Mouse (Mus musculus) CD4-positive helper T cell, adult 2 months (primary cell): ENCODE data around the gene Plaur.

Source experiments
- DNase-seq: peaks from one replicate; pipeline ENCODE4 v3.0.0-alpha.2; 2012; ENCODE audit warnings: low read depth, missing footprints, low spot score

The Plaur gene

DNA sequence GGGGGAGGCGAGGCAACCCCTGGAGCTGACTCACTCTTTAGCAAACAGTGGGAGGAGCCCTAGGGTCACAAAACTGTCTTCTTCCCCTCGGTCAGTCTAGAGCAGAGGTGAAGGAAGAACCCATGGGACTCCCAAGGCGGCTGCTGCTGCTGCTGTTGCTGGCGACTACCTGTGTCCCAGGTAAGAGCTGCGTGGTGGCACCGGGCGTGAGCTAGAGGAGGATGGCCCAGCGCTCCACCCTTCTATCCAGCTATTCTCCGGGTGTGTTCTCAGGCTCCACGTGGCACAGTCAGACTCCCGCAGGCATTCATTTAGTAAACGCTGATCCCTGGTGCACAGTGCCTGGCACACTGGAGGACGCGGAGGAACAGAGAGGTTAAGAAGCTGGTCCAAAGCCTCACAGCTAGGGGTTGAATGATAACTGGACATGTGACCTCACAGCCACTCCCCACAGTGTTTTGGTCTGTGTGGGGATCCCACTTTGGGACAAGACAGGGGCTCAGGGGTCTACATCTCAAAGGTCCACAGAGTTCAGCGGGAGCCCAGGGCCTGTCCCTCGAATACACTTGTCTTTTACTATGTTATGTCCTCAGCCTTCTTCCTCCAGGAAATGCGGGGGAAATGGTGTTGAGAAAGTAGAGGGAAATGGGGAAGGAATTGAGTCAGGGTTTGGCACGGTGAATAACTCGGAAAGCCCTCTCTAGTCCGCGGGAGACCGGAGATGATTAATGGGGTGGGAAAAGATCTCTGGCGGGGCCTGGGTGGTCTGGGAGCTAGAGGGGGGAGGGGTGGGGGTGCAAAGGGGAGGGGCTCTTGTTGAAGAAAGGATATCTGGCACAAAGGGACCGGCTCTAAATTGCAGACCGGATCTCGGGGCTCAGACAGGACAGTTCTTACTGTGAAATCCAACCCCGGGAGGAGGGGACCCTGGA, at the start of gene Plaur:
Gene Plaur, plus strand, starts transcription at position 97 of the 932 bp plus-strand sequence.
- peak; percentile 39 for DNase-seq

DNA sequence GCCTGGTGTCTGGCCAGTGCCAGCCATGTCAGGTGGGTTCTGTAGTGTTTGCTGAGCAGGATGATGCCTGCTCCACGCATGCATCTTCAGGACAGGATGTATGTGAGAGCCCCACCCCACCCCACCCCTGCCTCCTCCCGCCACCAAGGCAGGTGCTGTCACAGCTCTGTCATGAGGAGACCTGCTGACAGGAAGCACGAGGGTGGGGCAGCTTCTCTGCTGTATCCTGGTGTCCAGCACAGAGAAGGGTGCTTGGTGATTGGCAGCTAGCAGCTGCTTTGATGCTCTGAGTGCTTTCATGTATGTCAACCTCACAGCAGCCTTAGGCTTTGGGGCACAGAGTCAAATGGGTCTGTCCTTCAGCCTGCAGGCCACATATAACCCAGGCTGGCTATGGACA, 48.7 kb upstream of the Plaur start:
- peak; percentile 92 for DNase-seq

DNA sequence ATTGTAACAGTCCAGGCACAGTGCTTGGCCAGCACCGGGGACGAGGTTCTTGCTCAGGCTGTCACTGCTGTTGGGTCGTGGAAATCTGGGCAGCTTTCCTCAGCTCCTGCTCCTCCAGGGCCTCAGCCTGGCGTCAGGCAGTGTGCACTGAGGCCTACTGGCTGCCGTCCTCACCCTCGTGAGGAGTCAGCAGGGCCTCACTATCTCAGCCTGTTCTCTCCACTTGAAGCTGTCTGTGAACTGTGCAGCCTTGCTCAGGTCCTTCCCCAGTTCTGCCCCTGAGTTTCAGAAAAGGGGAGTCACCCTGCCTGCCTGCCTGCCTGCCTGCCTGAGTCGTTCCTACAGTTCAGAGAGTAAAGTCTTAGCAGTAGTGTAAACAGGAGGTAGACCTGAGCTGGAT, 47.0 kb upstream of the Plaur start:
- DNase-seq: no peak

DNA sequence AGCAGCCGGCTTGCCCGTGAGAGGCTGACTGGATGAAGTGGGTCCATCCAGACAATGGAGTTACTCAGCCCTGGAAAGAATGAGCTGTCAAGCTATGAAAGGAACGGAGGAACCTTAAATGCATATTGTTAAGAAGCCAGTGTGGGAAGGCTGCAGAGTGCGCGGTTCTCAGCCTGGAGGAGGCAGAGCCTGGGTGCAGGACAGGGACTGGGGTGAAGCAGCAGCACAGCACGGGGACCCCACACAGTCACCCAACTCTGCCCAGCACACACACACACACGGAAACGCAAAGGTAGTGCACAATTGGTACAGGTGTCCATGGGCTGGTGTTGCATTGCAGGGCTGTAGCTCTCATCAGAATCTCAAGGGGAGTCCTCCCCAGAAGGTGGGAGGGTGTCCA, 42.7 kb upstream of the Plaur start:
- no peak for DNase-seq

DNA sequence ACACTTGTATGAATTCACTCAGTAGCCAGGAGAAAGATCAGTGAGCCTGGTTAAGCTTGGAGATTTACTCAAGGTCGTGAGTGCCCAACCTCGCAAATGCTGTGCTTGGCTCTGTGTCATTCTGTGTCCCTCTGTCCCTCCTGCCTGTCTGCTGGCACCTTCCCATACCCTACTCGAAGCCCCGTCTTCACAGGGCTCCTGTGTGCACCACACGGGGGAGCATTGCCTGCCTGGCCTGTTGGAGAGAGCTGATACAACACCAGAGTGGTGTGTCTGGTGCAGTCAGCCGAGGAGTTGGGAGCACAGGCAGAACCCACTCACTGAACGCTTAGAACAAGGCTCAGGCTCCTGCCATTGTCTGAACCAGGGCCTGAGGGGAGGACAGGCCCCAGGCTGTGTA, 40.6 kb upstream of the Plaur start:
- no peak for DNase-seq

DNA sequence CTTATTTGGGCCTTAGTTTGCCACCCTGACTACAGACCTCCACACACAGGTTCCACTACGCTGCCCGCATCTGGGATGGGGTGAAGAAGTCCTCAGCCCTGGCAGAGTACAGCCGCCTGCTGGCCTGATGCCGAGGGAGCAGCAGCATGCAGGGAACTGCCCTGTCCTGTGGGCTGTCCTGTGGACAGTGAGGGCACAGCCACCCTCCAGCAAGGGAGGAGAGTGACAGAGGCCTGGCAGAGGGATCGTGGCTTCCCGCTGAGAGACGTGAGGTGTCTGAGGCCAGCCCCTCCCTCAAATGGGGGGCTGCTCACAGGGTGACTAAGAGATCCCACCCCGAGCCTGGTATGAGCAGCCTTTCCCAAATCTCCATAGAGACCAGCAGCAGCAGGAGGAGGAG, 40.0 kb upstream of the Plaur start:
- no peak for DNase-seq

DNA sequence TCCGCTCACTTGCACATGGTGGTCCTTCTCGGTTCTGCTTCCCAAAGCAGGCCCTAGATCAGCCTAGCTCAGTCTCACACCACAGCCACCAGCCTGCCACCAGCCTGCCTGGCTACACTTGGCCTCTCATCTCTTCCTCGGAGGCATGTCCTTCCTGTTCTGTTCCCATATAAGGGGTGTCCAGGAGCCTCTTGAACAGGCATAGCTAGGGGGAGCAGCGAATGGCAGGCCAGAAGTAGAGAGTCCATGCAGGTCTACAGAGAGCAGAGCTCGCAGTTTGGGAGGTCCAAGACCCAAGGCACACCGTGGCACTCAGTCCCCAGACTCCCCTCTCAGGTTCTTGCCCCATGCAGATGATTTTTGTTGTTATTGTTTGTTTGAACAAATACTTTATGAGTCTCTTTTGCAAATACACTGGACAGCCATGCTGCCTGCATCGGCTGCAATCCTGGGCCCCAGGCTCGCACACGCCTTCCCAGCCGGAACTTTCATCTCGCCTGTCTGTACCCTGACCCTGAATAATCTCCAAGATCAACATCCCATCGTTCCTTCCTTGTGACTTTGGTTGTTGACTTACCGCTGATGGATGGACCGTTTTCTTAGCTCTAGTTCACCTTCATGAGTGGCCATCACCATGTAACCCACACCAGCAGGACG, 39.0 kb upstream of the Plaur start:
- no peak for DNase-seq

DNA sequence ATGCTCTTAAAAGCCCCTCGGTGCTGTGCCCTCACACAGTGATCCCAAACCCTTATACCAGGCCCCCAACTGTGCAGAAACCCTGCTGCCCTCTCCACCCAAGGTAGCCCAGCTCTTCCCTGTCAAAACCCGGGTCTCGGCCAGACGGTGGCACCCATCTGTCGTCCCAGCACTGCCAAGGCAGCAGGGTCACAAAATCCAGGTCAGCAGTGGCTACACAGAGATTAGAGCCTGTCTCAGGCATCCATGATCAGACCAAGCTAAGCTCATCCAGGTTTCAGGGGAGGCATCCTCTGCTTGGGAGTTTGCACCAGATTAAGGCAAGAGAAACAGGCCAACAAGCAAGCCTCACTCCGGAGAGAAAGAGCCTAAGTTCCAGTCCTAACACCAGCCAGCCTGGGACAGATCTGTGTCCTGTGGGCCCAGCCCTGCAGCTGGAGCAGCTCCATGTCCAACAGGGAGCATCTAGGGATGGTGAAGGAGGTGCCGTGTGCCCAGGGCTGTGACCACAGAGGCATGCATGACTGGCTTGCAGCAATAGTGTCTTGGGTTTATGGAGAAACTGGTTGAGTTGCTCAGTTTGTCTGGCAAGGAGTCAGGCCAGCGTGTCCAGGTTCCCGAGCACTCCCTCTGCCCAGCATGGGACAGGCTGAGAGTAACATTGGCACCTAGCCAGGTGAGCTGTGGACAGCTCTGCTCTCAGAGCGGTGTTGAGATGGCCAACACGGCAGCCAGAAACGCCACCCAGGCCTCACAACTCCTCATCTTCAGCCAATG, 38.1 kb upstream of the Plaur start:
- DNase-seq: no peak

DNA sequence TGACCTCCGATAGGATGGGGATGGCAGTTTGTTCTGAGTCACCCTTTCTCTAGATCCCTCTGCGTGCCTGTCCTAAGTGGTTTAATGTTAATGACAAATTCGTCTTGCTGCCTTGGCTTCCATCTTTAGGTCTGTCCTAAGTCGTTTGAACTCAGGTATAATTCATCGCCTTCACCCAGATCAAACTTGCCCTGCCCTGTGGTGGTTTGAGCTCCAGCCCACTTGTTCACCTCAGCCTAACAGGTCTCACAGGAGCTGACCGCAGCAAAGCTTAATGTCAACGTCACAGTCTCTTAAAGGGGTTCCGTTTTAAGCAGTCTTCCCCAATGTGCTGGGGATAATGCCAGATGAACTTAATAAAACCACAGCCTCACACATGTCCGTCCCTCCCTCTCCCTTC, 36.4 kb upstream of the Plaur start:
- DNase-seq: no peak

DNA sequence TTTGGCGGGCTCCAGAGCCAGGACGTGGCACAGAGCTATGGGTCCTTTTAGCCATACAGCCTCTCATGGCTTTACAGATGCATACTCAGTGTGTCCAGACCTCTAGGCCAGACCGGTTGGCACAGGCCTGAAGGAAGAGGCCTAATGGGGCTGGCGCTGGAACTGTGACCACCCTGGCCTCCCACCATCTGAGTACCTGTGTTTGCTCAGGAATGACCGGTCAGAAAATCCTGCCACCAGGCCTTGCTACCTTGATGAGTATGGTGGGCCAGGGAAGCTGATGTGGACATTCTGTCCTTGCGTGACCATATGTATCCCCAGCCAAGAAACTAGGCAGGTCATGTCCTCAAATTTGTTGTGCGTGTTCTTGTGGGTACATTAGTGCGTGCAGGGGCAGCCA, 35.1 kb upstream of the Plaur start:
- no peak for DNase-seq

DNA sequence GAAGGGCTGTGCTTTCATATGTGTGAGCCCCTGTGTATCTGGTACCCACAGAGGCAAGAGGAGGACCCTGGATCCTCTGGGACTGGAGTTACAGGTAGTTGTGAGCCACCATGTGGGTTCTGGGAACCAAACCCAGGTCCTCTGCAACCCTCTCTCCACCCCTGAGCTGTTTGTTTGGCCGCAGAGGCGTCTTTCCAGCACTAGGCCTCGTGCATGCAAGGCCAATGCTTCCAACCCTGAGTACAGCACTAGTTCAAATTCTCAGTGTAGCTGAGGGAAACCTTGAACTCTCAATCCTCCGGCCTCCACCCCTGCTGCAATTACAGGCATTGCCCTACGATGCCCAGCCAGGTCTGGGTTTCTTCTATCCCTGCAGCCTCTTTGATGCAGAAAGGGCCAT, 33.6 kb upstream of the Plaur start:
- no peak for DNase-seq

DNA sequence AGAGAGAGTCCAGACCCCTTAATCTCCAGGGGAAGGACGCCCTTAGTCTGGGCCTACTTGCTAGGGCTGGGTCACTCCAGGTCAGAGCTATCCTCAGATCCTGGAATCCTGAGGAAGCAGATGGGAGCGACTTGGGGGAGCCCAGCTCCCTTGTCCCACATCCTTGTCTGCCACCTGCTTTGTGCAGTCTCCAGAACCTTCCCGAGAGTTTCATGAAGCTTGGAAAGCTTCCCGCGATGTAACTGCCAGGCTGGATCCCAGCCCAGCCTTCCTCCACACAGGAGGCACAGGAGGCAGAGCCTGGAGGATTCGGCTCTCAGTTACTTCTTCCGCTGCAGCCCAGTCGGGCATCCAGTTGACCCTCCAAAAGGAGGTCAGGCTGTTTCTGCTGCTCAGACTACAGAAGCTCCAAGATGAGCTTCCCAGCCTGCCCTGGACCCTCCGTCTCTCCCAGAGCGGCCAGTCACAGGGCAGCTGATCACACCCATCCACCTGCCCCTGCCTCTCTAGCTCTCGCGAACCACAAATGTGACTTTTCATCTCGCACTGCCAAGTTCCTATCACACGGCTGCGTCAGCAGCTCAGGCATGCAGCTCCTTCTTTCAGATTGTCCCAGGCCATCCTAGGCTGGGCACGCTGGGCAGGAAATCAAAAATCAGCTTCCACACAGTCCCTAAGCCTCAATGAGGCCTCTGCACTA, 32.7 kb upstream of the Plaur start:
- no peak for DNase-seq

DNA sequence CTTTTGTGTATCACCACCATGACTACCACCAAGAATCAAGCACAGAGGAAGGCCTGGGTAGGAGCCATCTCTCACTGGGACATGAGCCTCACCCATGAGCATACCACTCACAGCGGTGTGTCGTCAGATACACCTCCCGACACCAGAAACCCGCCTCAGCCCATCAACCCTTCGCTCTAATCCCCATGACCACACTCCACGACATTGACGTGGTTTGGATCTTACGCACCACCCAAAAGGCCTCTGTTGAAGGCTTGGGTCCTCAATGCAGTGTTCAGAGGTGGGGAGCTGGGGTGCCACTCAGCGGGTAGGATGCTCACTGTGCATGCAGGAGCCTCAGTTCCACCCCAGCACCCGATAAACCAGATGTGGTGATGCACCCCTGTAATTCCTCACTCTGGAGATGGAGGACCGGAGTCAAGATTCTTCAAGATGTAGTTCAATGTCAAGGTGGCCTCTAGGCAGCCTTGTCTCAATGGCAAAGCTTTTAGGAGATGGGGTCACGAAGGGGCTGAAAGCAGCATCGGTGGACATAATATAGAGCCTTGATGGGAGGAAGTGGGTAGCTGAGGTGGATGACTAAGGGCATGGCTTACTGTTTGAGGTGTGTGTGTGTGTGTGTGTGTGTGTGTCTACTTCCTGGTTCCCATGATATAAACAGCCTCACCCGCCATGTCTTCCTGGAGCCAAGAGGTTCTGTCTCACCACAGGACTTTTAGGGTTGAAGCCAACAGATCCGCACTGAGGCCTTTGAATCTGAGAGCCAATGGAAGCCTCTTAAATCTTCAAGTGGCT, 31.5 kb upstream of the Plaur start:
- DNase-seq: peak; percentile 79

DNA sequence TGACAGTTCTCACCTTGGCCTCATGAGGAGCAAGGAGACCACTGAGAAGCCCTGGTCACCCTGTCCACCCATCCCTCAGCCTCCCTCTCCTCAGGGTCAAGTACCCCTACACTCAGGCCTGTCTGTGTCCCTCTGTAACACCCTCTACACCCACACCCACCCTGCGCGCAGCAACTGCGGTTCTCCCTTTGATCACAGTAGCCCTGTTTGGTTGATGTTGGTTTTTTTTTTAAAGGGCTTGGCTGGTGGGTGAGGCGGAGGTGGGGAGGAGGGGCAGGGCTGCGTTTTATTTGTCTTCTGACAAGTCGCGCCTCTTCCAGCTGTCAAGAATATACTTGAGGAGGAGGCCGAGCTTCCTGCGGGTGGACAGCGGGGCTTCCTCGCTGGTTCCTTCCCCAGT, 30.6 kb upstream of the Plaur start:
- DNase-seq: peak; percentile 67

DNA sequence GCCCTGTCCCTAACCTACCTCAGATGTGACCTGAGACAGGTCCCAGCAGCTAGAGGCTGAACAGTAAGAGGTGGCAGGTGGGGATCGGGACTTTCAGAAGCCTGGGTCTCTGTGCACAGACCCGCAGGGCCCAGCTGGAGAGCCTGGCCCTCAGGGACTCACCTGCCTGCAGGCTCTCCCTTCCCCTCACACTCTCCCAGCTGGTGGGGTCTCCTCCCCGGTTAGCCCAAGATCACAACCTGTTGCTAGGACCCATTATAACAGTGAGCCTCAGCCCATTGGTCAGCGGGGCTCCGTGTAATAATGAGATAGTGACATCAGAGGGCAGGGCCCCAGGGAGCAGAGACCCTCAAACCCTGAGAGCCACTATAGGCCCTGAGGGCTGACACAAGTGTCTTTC, 27.0 kb upstream of the Plaur start:
- no peak for DNase-seq

DNA sequence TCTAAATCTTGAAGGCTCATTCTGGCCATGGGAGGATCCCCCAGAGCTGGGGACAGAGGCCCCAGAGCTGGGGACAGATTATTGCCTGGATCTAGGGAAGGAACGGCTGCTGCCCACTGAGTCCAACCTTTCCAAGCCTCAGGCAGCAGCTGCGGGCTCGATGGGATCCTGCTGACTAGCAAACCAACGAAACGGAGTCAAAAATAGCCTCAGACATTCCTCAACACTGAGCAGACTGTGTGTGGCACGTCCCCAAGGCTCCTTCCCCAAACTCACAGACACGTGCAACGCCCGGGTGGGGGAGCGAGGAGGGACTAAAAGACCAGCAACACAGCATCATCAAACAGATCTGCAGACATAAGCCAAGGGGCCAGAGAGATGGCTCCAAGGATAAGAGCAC, 24.3 kb upstream of the Plaur start:
- no peak for DNase-seq

DNA sequence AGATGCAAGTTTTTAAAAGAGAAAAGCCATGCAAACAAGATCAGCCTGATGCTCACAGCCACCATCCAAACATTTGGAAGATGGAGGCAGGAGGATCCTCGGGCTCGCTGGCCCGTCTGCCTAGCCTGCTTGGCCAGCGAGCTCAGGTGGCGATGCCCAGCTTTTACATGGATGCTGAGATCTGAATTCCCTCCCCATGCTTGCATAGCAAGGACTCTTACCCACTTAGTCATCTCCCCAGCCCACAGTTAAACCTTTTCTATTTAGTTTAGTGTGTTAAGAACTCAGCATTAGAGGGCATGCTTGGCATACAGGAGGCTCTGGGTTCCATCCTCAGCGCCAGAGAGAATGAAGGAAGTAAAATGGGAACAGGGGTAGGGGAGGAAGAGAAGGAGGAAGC, 23.1 kb upstream of the Plaur start:
- DNase-seq: no peak

DNA sequence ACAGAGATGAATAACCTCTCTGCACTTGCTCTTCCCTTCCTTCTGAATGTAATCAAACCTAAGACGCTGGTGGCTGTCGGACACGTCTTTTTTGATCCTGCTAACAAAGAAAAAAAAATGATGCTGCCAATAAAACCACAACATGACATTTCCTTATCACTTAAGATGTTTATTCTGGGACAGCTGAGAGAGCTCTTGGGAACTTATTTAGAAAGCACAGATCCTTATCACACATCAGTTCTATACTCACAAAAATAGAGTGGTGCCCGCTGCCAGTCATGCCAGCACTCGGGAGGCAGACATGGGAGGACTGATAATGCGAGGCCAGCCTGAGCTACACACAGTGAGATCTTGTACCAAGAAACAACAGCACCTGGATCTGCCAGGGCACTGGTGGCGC, 22.4 kb upstream of the Plaur start:
- peak; percentile 46 for DNase-seq

DNA sequence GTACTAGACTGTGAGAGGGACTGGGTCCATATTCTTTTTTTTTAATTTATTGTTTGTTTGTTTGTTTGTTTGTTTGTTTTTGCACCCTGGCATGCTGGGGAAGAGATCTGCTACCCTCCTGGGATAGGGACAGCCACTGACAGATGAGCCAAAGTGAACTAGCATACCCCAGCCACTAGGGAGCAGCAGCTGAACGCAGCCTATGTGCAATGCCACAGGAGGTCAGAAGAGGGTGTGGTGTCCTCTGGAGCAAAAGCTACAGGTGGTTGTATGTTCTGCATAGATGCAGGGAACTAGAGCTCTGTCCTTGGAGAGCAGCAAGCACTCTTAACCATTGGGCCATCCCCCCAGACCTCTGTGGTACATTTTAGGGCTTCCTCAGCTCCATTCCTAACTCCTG, 20.5 kb upstream of the Plaur start:
- DNase-seq: peak; percentile 85

DNA sequence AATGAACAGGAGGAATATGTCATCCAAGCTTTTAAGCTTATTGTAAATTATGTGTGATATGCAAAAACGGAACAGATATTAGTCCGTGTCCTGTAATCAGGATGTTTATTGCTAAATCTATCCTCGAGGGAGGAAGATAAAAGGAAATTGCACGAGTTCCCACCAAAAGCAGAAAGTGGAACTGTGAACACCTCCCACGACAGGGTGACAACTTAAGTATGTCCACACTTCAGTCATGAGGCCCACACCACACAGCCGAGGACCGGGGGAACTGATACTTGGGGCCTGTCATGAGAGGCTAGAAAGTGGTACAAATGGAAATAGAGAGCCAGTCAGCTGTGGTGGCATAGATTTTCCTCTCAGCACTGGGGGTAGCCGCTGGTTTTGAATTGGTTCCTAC, 20.0 kb upstream of the Plaur start:
- DNase-seq: no peak
